Mouse (Mus musculus) C2C12 (cell line): ENCODE measurements around the gene Fbxl20.

Experiments used
- CTCF ChIP-seq: IDR thresholded peaks from one replicate; pipeline ENCODE4 v1.5.1; 2011; ENCODE audit not compliant: control insufficient read depth, insufficient read depth, insufficient read length
- MYOD1 ChIP-seq: IDR thresholded peaks from one replicate; pipeline ENCODE4 v1.6.1; 2011; ENCODE audit warnings: low read depth; ENCODE audit not compliant: control insufficient read depth, insufficient read length

DNA sequence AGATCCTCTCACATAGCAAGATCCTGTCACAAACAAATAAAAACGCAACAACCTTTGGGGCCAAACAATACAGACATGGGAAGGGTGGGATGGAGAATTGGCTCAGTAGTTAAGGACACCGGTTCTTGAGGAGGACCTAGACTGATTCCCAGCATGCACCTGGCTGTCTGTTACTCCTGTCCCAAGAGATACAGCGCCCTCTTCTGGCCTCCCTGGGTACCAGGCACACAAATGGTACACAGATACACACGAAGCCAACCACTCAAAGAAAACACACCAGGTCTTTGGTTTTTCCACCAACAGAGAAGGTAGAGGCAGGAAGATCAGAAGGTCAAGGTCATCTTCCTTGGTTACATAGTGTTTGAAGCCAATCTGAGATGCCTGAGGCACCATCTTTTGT, 104.6 kb downstream of the Fbxl20 start:
- TF ChIP-seq CTCF (no peak), MYOD1 (no peak)
